ENCODE assay signal across 10 mouse cellular contexts in genomic region chr2:72157561-72157960, GRCm38 (mm10).
A peak's percentile ranks its signal among the peaks of the same experiment; 100 is the strongest.
DNase-seq lines count a peak whose midpoint lies in the region; ATAC-seq lines count a peak whose summit lies in the region.
"Had no signal": no experiment of that assay in that cellular context is flagged by ENCODE, and none has a peak within 500 bp of the region (broad histone marks: within the 10 kb centered on the region; RNA-seq: fewer than 3 reads in every experiment).

No protein-coding gene starts in this region.

- no peak overlapping the region for H3K4me3 ChIP-seq in hindbrain, embryonic 10.5 days
- no peak overlapping the region for H3K4me3 ChIP-seq in hindbrain, embryonic 13.5 days
- H3K4me3 ChIP-seq in embryonic facial prominence, embryonic 14.5 days (ENCODE audit: low read depth, low read length), result no peak overlapping the region
- H3K4me3 ChIP-seq: neural tube, embryonic 15.5 days had no signal

- no peak for DNase-seq in hindbrain, embryonic 10.5 days (ENCODE audit: low spot score)
- DNase-seq in CD4-positive helper T cell, adult 2 months (ENCODE audit: low read depth, low spot score), result peak; percentile 21
- DNase-seq in embryonic facial prominence, embryonic 14.5 days (ENCODE audit: low spot score), result peak; percentile 54
- DNase-seq in adipocyte (ENCODE audit: low spot score), result no peak
- DNase-seq in cerebellum, postnatal 14 days, result no peak
- no peak for DNase-seq in frontal cortex, postnatal 25 days (ENCODE audit: low spot score in 2 of 2)
- DNase-seq: gastrocnemius, postnatal 10 days had no signal

- WGBS in hindbrain, embryonic 10.5 days, result 48% methylated on average over 9 of the region's 9 CpGs
- 39% methylated on average over 9 of the region's 9 CpGs for WGBS in hindbrain, embryonic 13.5 days
- 39% methylated on average over 9 of the region's 9 CpGs for WGBS in embryonic facial prominence, embryonic 14.5 days

- no peak overlapping the region for H3K4me2 ChIP-seq in hindbrain, embryonic 13.5 days
- H3K4me2 ChIP-seq in embryonic facial prominence, embryonic 14.5 days (ENCODE audit: low read depth, low read length), result no peak overlapping the region
- H3K4me2 ChIP-seq: neural tube, embryonic 15.5 days had no signal

- H3K9me3 ChIP-seq in hindbrain, embryonic 10.5 days, result no peaks in the 10 kb centered on the region
- H3K9me3 ChIP-seq in hindbrain, embryonic 13.5 days, result no peaks in the 10 kb centered on the region
- no peaks in the 10 kb centered on the region for H3K9me3 ChIP-seq in embryonic facial prominence, embryonic 14.5 days (ENCODE audit: control insufficient read depth, low read length)
- H3K9me3 ChIP-seq: neural tube, embryonic 15.5 days had no signal

- no peak overlapping the region for H3K9ac ChIP-seq in hindbrain, embryonic 13.5 days
- no peak overlapping the region for H3K9ac ChIP-seq in embryonic facial prominence, embryonic 14.5 days (ENCODE audit: low read depth, low read length)
- H3K9ac ChIP-seq: neural tube, embryonic 15.5 days had no signal

- 0 out of 2 replicates have a peak overlapping the region, but pooled peaks have one; percentile 43 for H3K27ac ChIP-seq in hindbrain, embryonic 10.5 days
- no peak overlapping the region for H3K27ac ChIP-seq in hindbrain, embryonic 13.5 days
- no peak overlapping the region for H3K27ac ChIP-seq in embryonic facial prominence, embryonic 14.5 days (replicated peaks; ENCODE audit: low read depth, low read length)
- H3K27ac ChIP-seq: neural tube, embryonic 15.5 days had no signal

- H3K36me3 ChIP-seq in hindbrain, embryonic 10.5 days, result no peaks in the 10 kb centered on the region
- no peaks in the 10 kb centered on the region for H3K36me3 ChIP-seq in hindbrain, embryonic 13.5 days
- H3K36me3 ChIP-seq in embryonic facial prominence, embryonic 14.5 days (ENCODE audit: control insufficient read depth, insufficient read depth, low read length), result no peaks in the 10 kb centered on the region
- H3K36me3 ChIP-seq: neural tube, embryonic 15.5 days had no signal

- no peaks in the 10 kb centered on the region for H3K27me3 ChIP-seq in hindbrain, embryonic 10.5 days (ENCODE audit: insufficient read depth, poor library complexity, severe bottlenecking)
- no peaks in the 10 kb centered on the region for H3K27me3 ChIP-seq in hindbrain, embryonic 13.5 days
- H3K27me3 ChIP-seq in embryonic facial prominence, embryonic 14.5 days (replicated peaks; ENCODE audit: control insufficient read depth, insufficient read depth, low read length), result no peaks in the 10 kb centered on the region
- H3K27me3 ChIP-seq: neural tube, embryonic 15.5 days had no signal

- ATAC-seq in hindbrain, embryonic 13.5 days (ENCODE audit: low FRiP score), result no peak
- peak; percentile 50; the same call in 1 of the 2 replicates for ATAC-seq in embryonic facial prominence, embryonic 14.5 days (ENCODE audit: low read depth)
- peak; percentile 88 for ATAC-seq in megakaryocyte-erythroid progenitor cell, adult 5-6 weeks (replicated peaks; ENCODE audit: low FRiP score, low TSS enrichment, poor library complexity, severe bottlenecking)

- peaks cover 4% of the 10 kb centered on the region for H3K4me1 ChIP-seq in hindbrain, embryonic 10.5 days (replicated peaks)
- H3K4me1 ChIP-seq in hindbrain, embryonic 13.5 days (replicated peaks), result peaks cover 10% of the 10 kb centered on the region
- H3K4me1 ChIP-seq in embryonic facial prominence, embryonic 14.5 days (ENCODE audit: control insufficient read depth, insufficient read depth, low read length), result peaks cover 13% of the 10 kb centered on the region

Comparison
In these comparisons a context has a peak if more than half of its experiments do, and no peak if none do; other contexts are left out.
1. DNase-seq: peak in CD4-positive helper T cell, adult 2 months (single experiment) and embryonic facial prominence, embryonic 14.5 days (single experiment); none in hindbrain, embryonic 10.5 days (single experiment), adipocyte (single experiment), cerebellum, postnatal 14 days (0 of 2) and frontal cortex, postnatal 25 days (0 of 2).